Mouse (Mus musculus) liver, adult 2 months (tissue): ENCODE measurements at regions not wholly inside any gene's neighbourhood (a gene's known extent, or its start where the extent isn't known, plus 50 kb on each side); places are given as distances from the start of the nearest gene placed in this dataset.

Experiments
- DNase-seq: peaks from one replicate; pipeline ENCODE4 v3.0.0-alpha.2; 2011; ENCODE audit warnings: low read depth, low spot score; ENCODE audit errors: extremely low read depth
- H3K27ac ChIP-seq: fragments of 200-500 bp; replicated peaks from 2 replicates; pipeline ENCODE4 v1.5.1; 2012; ENCODE audit warnings: low read depth, mild to moderate bottlenecking, control low read depth, inconsistent platforms, low read length; ENCODE audit not compliant: insufficient read depth
- H3K27me3 ChIP-seq: fragments of 200-500 bp; 2 replicates; pipeline ENCODE4 v1.6.1; 2012; ENCODE audit warnings: mild to moderate bottlenecking, moderate library complexity, low read length, inconsistent platforms; ENCODE audit not compliant: control insufficient read depth, insufficient read depth
- H3K36me3 ChIP-seq: fragments of 200-500 bp; 2 replicates; pipeline ENCODE4 v1.6.1; 2012; ENCODE audit warnings: low read length, inconsistent platforms; ENCODE audit not compliant: control insufficient read depth, insufficient read depth
- H3K4me1 ChIP-seq: fragments of 200-500 bp; 2 replicates; pipeline ENCODE4 v1.6.1; 2011; ENCODE audit warnings: low read length; ENCODE audit not compliant: control insufficient read depth, insufficient read depth
- H3K4me3 ChIP-seq: fragments of 200-500 bp; 2 replicates; pipeline ENCODE4 v1.5.1; 2011; ENCODE audit warnings: low read depth, mild to moderate bottlenecking, control low read depth, low read length, moderate library complexity; ENCODE audit not compliant: insufficient read depth
- H3K79me2 ChIP-seq: fragments of 200-500 bp; 2 replicates; pipeline ENCODE4 v1.6.1; 2012; ENCODE audit warnings: inconsistent platforms, mild to moderate bottlenecking, low read length, moderate library complexity; ENCODE audit not compliant: control insufficient read depth, insufficient read depth
- H3K9ac ChIP-seq: fragments of 200-500 bp; 2 replicates; pipeline ENCODE4 v1.6.1; 2012; ENCODE audit warnings: low read depth, mild to moderate bottlenecking, control low read depth, inconsistent platforms, low read length
- CTCF ChIP-seq: fragments of 200-500 bp; IDR thresholded peaks from 2 replicates; pipeline ENCODE4 v1.5.1; 2011; ENCODE audit warnings: low read depth, low read length, control low read depth
- POLR2A ChIP-seq: fragments of 200-500 bp; IDR thresholded peaks from 2 replicates; pipeline ENCODE4 v1.6.1; 2011; ENCODE audit warnings: low read length, control low read depth; ENCODE audit not compliant: insufficient read depth; ENCODE audit errors: extremely low read depth
- WGBS: fragments of 180-500 bp; shearing (Covaris S2); methylation state at CpG from one replicate; pipeline ENCODE4 v1.1.7; 2018; 5-methylcytosine and 5-hydroxymethylcytosine counted together

GRCm38 (mm10) chr7:67895166-67895565, 57.5 kb upstream of the Igf1r start:
- no peaks in the 10 kb centered on the region for H3K36me3 ChIP-seq
- 77% methylated on average over 3 of the region's 3 CpGs for WGBS
- no peak for DNase-seq
- no peaks in the 10 kb centered on the region for H3K79me2 ChIP-seq
- TF ChIP-seq POLR2A = no peak
- no peak for TF ChIP-seq CTCF
- H3K4me3 ChIP-seq = no peak overlapping the region
- no peaks in the 10 kb centered on the region for H3K27me3 ChIP-seq
- H3K27ac ChIP-seq = no peak overlapping the region
- no peak overlapping the region for H3K9ac ChIP-seq
- H3K4me1 ChIP-seq = no peaks in the 10 kb centered on the region

- no peak for DNase-seq
- Histone ChIP-seq H3K27me3 (0 out of 2 replicates have a peak, but pooled peaks cover 2% of the 10 kb centered on the region), H3K36me3 (no peaks in the 10 kb centered on the region), H3K79me2 (no peaks in the 10 kb centered on the region), H3K4me3 (no peak overlapping the region), H3K4me1 (no peaks in the 10 kb centered on the region), H3K27ac (no peak overlapping the region), H3K9ac (no peak overlapping the region)
- 55% methylated on average over 3 of the region's 3 CpGs for WGBS
- no peak for TF ChIP-seq POLR2A
- no peak for TF ChIP-seq CTCF
Measured at GRCm38 (mm10) chr7:67892917-67893316, 59.7 kb upstream of the Igf1r start.

GRCm38 (mm10) chr7:67883040-67883439, 69.6 kb upstream of the Igf1r start:
- DNase-seq = no peak
- no peaks in the 10 kb centered on the region for H3K79me2 ChIP-seq
- no peak overlapping the region for H3K4me3 ChIP-seq
- H3K27me3 ChIP-seq = no peaks in the 10 kb centered on the region
- no peaks in the 10 kb centered on the region for H3K36me3 ChIP-seq
- H3K9ac ChIP-seq = no peak overlapping the region
- TF ChIP-seq CTCF = no peak
- no peak for TF ChIP-seq POLR2A
- H3K4me1 ChIP-seq = no peaks in the 10 kb centered on the region
- no peak overlapping the region for H3K27ac ChIP-seq
- 74% methylated on average over 6 of the region's 6 CpGs for WGBS

GRCm38 (mm10) chr7:67882606-67883005, 70.0 kb upstream of the Igf1r start:
- WGBS = 78% methylated on average over 8 of the region's 8 CpGs
- DNase-seq = no peak
- Histone ChIP-seq H3K27ac (no peak overlapping the region), H3K9ac (no peak overlapping the region), H3K4me3 (no peak overlapping the region), H3K36me3 (no peaks in the 10 kb centered on the region), H3K4me1 (no peaks in the 10 kb centered on the region), H3K79me2 (no peaks in the 10 kb centered on the region), H3K27me3 (no peaks in the 10 kb centered on the region)
- TF ChIP-seq POLR2A = no peak
- no peak for TF ChIP-seq CTCF

GRCm38 (mm10) chr7:67878226-67878625, 74.4 kb upstream of the Igf1r start:
- no peak for DNase-seq
- Histone ChIP-seq H3K4me3 (no peak overlapping the region), H3K4me1 (no peaks in the 10 kb centered on the region), H3K36me3 (no peaks in the 10 kb centered on the region), H3K9ac (no peak overlapping the region), H3K27me3 (no peaks in the 10 kb centered on the region), H3K79me2 (no peaks in the 10 kb centered on the region), H3K27ac (no peak overlapping the region)
- 44% methylated on average over 1 of the region's 1 CpGs for WGBS
- TF ChIP-seq POLR2A = no peak
- no peak for TF ChIP-seq CTCF

- Histone ChIP-seq H3K9ac (no peak overlapping the region), H3K4me3 (no peak overlapping the region), H3K27me3 (no peaks in the 10 kb centered on the region), H3K27ac (no peak overlapping the region), H3K79me2 (no peaks in the 10 kb centered on the region), H3K4me1 (no peaks in the 10 kb centered on the region), H3K36me3 (no peaks in the 10 kb centered on the region)
- 85% methylated on average over 3 of the region's 3 CpGs for WGBS
- DNase-seq = no peak
- TF ChIP-seq CTCF (no peak), POLR2A (no peak)
Measured at GRCm38 (mm10) chr7:67877587-67877986, 75.0 kb upstream of the Igf1r start.
